Mouse (Mus musculus): Measurements from ENCODE around the gene Cdk19.

Gene Cdk19

GRCm38 (mm10) chr10:40349631-40350177, 10.3 kb downstream of the Cdk19 start:
- DNase-seq: peak; percentile 69

- no peak for DNase-seq
Observed at GRCm38 (mm10) chr10:40350245-40350932, 11.0 kb downstream of the Cdk19 start.

- DNase-seq: no peak
Observed at GRCm38 (mm10) chr10:40351156-40351555, 11.8 kb downstream of the Cdk19 start.

- DNase-seq: no peak
Observed at GRCm38 (mm10) chr10:40354081-40354480, 14.7 kb downstream of the Cdk19 start.

GRCm38 (mm10) chr10:40354556-40354955, 15.2 kb downstream of the Cdk19 start:
- no peak for DNase-seq

DNA sequence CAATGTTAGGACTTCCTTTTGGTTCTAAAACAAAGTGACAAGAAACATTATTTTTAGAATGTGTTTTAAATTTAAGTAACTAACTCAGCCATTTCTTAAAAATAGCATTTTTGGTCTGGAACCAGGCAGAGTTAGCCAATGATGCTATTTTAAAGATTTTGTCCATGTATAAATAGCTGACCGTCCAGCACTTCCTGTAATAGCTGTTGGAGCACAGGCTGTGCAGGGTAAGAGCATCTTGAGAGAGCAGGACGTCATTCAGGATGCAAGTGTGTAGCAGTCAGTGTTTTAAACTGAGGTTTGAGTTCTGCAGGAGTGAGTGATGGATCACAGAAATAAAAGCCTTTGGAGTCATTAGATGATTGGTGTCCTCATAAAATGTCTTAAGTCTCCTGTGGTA, 18.8 kb downstream of the Cdk19 start:
- no peak for DNase-seq

GRCm38 (mm10) chr10:40359131-40359530, 19.8 kb downstream of the Cdk19 start:
- DNase-seq: no peak

DNA sequence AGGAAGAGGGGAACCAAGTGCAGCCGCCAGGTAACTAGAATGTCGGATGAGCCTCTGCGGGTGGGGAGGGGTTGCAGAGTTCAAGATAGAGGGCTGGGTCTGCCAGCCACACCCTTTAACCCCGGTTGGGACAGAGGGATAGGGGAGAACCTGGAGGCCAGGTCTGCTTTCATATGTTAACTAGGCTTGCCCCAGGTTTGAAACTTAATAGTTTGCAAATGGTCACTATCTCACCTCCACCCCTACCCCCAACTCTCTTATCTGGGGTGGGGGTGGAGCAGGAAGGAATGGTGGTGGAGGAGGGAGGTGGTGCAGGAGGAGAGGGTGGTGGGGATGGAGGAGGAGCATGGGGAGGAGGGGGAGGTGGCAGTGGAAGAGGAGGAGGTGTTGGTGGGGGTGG, 23.6 kb downstream of the Cdk19 start:
- DNase-seq: no peak

DNA sequence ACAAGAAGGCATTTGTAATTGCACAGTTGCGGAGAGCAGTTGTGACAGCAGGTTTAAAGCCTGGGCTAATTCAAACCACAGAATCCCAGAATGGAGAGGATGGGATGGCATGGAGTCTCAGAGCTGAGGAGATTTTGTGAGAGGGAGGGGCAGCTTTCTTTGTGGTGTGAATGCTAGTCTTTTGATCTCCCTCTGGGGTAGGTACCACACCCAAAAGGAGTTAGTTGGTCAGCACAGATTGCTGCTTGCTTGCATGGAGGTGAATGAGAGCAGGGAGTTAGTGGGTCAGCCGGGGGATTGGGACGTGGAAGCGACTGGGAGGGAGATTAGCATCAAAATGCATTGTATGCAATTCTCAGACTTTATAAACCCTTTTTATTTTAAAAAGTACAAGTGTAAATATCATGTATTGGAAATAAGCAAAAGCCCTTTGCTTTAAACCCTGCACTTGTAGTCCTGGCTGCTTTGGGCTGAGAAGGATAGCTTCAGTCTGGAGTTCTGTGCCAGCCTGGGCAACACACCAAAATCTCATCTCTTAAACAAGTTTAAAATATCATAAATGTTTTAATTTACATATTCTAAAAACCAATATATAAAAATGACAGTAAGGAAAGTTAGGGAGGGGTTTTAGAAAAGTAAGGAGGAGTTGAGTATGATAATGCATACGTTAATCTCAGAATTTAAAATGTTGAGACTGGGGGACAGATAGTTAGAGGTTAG, 25.4 kb downstream of the Cdk19 start:
- DNase-seq: no peak

- no peak for DNase-seq
Observed at GRCm38 (mm10) chr10:40365991-40366390, 26.6 kb downstream of the Cdk19 start.

GRCm38 (mm10) chr10:40368516-40368915, 29.2 kb downstream of the Cdk19 start:
- DNase-seq: no peak

DNA sequence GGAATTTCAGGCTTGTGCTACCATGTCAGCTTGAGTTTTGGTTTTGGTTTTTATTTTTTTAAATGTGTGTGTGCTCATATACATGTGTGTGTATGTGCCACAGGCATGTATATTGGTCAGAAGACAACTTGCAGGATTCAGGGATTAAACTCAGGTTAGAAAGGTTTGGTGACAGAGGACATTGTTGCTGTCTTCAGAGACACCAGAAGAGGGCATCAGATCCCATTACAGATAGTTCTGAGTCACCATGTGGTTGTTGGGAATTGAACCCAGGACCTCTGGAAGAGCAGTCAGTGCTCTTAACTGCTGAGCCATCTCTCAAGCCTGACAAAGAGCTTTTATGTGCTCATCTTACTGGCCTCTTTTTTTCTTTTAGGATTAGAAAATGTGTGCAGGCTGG, 30.8 kb downstream of the Cdk19 start:
- DNase-seq: peak; percentile 33 to 36

DNA sequence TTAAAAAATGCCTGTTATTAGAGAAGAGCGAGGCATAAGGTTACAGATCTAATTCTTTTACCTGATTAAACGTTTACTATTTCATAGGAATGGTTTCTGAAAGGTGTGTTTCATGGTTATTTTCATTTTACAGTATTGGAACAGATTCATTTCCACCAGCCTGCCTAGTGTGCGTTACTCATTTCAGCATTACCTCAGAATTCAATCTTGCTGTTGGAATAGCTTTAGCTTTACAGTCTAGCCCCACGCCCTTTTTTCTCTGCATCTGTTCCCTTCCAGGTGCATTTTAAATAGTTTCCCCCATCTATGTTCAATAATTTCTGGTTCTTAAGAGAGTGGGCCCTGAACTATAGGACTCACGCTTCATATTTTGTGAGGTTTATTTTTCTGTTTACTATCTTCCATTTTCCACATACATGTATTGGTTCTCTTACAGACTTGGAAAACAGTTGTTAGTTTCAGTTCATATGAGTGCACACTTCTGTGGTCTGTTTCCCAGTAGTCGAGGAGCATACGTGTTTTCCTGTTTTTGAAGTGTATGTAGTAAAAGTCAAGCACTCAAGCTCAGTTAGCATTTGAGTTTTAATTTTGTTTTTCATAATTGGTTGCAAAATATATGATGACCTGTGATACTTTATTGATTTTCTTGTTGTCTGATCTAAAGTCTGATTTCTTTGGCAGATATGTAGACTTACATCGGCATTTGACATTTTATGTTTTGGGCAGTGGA, 32.0 kb downstream of the Cdk19 start:
- no peak for DNase-seq

DNA sequence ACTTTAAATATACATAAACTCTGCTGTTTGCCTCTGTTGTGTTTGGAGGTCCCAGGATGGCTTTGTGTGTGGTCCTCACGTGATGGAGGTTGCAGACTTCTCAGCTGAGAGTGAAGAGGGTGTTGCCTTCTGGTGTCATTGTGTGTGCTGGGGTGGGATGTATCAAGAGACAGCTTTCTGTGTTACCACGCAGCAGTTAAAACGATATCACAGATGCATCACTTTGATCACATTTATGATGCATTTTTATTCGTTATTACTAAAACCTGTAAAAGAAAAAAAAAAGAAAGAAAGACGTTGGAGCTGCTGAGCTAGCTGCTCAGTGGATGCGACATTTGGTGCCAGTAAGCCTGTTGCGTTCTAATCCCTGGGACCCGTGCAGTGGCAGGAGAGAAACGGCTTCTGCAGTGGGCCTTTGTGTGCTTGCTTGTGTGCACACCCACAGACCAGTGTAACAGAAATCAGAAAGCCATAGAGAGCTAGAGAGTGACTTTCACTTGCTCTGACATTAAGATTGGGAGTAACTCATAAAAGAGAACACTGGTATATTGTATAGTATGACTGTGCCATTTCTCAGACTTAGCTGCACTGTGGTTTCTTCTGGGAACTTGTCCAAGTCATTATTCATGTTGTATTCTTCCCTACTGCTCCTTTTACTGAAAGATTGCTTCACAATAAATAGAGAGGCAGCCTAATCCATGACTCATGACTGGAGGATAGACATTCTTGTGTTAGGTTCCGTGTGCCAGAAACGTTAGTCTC, 32.7 kb downstream of the Cdk19 start:
- DNase-seq: no peak

DNA sequence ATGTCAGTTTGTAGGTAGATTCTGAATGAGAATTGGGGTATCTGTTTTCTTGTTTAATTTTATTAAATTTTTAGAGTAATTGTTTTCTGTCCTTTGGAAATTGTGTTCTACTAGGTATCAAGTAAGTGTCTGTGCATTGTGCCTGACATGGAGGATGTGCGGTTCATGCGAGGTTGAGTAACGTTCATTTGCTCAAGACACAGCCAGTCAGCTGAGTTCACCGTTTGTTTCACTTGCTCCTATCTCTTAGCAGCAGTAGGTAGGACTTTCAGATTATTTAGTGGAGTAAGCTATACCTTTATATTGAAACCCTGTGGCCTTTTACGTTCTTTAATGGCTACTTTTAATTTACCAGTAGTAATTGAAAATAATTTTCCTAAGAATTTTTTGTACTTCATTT, 34.4 kb downstream of the Cdk19 start:
- no peak for DNase-seq

GRCm38 (mm10) chr10:40374828-40375227, 35.5 kb downstream of the Cdk19 start:
- DNase-seq: no peak

DNA sequence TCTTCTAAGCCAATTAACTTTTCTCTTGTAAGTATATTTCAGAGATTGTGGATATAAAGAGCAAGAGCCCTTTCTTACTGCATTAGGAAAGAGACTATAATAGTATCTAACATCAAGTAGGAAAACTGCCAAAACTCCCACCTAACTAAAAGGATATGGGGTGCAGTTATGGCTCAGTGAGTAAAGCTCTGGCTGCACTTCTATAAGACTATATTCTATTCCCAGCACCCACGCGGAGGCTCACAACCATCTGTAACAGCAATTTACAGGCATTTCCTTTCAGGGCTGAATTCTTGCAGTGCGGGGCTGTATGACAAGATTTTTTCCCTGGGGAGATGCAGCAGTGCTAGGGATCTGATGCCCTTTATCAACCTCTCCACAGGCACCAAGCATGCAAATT, 36.9 kb downstream of the Cdk19 start:
- DNase-seq: no peak

GRCm38 (mm10) chr10:40378284-40378683, 38.9 kb downstream of the Cdk19 start:
- no peak for DNase-seq

DNA sequence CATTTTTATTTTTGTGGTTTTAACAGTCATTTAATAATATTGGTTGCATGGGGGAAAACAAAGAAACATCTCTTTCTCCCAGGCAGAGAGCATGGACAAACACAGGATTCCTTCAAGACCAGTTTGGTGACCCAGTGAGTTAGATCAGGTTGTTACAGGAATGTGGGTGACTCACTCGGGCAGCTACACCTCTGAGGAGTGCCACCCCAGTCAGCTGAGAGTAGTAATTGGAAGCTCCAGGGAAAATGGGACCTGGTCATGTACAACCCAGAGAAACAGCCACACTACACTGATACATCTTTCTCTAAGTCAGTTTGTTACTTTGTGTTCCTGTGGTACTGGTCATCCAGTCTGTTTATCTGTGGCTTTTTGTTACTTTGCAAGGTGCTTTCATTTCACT, 40.3 kb downstream of the Cdk19 start:
- no peak for DNase-seq

- no peak for DNase-seq
Observed at GRCm38 (mm10) chr10:40385397-40385796, 46.0 kb downstream of the Cdk19 start.

DNA sequence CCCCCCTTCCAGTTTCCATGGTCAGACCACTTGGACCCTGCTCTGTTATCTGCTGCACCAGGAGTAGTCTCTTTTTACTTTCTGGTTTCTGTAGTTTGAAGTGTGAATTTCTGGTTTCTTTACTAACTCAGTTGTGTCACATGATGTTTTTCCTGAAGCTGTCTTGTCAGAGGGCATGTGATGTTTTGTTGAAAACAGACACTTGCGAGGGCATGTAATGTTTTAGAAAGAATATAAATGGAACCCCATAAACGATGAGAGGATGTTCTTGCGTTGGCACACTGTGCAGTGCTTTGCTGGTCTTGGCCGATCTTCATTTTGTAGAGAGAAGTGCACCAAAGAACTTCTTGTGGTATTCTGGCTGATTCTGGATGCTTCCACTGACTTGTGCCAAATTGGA, 46.8 kb downstream of the Cdk19 start:
- no peak for DNase-seq

GRCm38 (mm10) chr10:40393447-40394143, 54.2 kb downstream of the Cdk19 start:
- DNase-seq: no peak

All from B cell, adult 2 months (primary cell).